Mouse (Mus musculus): ENCODE data around the gene Olfr1079.
"Not testable (repeated sequence)": the region's sequence is repeated elsewhere in the genome, so short reads cannot be mapped to it uniquely, and the experiment has no call there.

Olfr1079 gene

DNA sequence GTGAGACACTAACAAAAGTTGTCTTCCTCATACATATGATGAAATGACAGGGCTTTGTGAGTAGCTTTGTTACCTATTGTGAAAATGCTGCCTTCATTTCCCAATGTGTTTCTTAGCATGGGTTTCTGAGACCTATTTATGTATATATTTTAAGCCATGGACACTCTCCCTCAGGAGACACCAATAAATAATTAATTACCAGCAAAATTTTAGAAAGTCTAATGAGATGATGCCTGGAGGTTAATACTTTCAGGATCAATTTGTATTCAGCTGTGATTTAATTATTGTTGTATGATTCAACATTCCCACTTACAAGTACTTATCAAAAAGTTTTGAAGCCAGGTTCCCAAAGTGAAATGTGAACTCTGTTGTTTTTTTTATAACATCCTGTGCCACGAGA lies at the start of gene Olfr1079:
Olfr1079 (minus strand) TSS at position 101 of the 400 bp plus-strand sequence.
- DNase-seq, result no peak

DNA sequence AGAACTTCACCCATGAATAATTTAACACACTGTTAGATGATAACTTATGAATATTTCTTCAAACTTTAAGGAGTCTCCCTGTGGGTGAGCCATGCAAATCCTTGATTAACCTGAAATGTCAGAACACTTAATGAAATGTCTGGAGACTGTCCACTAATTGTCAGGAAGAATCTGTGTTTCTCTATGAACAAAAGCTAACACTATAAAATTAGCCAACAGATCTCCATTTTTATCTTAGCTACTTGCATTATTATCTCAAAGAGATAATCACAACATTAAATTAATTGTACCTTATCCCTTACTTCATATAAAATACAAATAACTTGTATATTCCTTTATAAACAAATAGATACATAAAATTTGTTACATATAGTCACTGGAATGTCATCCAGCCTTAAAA lies 15.9 kb upstream of the Olfr1079 start, which contains the start of gene Olfr1080:
Olfr1080 (minus strand) TSS at position 101 of the 400 bp plus-strand sequence.
- DNase-seq, result not testable (repeated sequence)

DNA sequence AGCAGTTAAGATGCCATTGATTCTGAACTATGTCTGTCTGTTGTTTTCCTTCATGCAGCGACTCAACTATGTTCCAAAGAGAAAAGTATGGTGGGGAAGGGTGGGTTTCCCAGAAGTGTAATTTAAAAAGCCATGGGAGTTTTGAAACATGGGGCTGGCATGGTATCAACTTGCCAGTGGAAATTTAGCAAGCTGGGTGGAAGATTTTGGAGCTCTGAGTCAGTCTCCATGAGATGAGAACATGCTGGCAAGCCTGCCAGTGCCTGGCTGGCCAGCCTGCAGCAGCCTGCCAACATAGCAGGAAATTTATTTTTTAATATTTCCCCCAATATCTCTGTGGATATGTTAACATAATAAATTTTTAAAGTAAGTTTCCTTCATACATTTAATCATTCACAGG lies 11.3 kb downstream of the Olfr1079 start:
- no peak for DNase-seq

DNA sequence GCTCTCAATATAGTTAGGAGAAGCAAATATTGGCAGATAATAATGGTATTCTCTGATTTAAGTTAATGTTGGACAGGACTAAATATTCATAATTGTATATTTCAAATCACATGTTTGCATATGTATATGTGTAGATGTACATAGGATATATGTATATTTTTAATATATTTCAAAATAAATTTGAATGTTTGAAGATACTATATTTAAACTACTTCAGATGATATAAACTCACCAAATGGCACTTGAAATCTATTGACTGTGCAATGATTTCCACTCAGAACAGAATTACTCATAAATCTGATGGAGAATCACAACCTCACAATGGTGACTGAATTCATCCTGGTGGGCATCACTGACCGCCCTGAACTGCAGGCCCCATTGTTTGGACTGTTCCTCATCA lies 34.1 kb downstream of the Olfr1079 start, which contains the start of gene Olfr1076:
Olfr1076 (plus strand) TSS at position 301 of the 400 bp plus-strand sequence.
- DNase-seq, result no peak

DNA sequence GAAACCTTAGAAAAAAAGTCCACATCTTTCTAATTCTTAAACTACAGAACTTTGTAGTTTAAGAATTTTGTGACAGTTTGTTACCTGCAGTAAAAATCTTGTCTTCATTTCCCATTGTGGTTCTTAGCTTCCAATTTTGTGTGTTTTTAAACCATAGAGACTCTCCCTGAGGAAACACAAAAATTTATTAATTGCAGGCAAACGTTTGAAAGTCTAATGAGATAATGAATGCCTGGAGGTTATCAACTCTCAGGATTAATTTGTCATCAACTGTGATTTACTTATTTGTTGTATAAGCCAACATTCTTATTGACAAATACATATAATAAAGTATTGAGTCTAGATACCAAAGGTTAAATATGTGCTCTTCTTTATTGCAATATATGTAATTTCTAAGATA lies 55.0 kb downstream of the Olfr1079 start, which contains the start of gene Olfr228:
Olfr228 (minus strand) TSS at position 101 of the 400 bp plus-strand sequence.
- DNase-seq, result no peak
